16 mouse cellular contexts compared by ENCODE assay signal in genomic region chr8:88793746-88794614, GRCm38 (mm10).
DNase-seq lines count a peak whose midpoint lies in the region; ATAC-seq lines count a peak whose summit lies in the region.
"Had no signal": no experiment of that assay in that cellular context is flagged by ENCODE, and none has a peak within 500 bp of the region (broad histone marks: within the 10 kb centered on the region; RNA-seq: fewer than 3 reads in every experiment).

No protein-coding gene starts in this region.

- H3K4me1 ChIP-seq in forebrain, embryonic 14.5 days (ENCODE audit: control insufficient read depth, insufficient read depth, low read length) = peaks cover 14% of the 10 kb centered on the region
- H3K4me1 ChIP-seq in midbrain, embryonic 14.5 days (ENCODE audit: control insufficient read depth, insufficient read depth, low read length) = peaks cover 18% of the 10 kb centered on the region
- H3K4me1 ChIP-seq: embryonic facial prominence, embryonic 15.5 days; heart, embryonic 15.5 days; lung, embryonic 15.5 days had no signal

- no peaks in the 10 kb centered on the region for H3K27me3 ChIP-seq in forebrain, embryonic 14.5 days (replicated peaks; ENCODE audit: control insufficient read depth, insufficient read depth, low read length)
- H3K27me3 ChIP-seq in midbrain, embryonic 14.5 days (ENCODE audit: control insufficient read depth, insufficient read depth, low read length) = no peaks in the 10 kb centered on the region
- H3K27me3 ChIP-seq: embryonic facial prominence, embryonic 15.5 days; limb, embryonic 13.5 days; lung, embryonic 15.5 days had no signal

- WGBS in forebrain, embryonic 14.5 days = 30% methylated on average over 24 of the region's 24 CpGs
- 42% methylated on average over 24 of the region's 24 CpGs for WGBS in midbrain, embryonic 14.5 days

- H3K36me3 ChIP-seq in forebrain, embryonic 14.5 days (ENCODE audit: control insufficient read depth, insufficient read depth, low read length) = no peaks in the 10 kb centered on the region
- no peaks in the 10 kb centered on the region for H3K36me3 ChIP-seq in midbrain, embryonic 14.5 days (ENCODE audit: control insufficient read depth, insufficient read depth, low read length)
- H3K36me3 ChIP-seq: embryonic facial prominence, embryonic 15.5 days; heart, embryonic 15.5 days; limb, embryonic 13.5 days; lung, embryonic 15.5 days had no signal

- H3K4me3 ChIP-seq in forebrain, embryonic 14.5 days (ENCODE audit: low read depth, low read length) = no peak overlapping the region
- H3K4me3 ChIP-seq in midbrain, embryonic 14.5 days (replicated peaks; ENCODE audit: low read depth, low read length) = peak overlapping the region; percentile 8; the same call in 1 of the 2 replicates
- H3K4me3 ChIP-seq: embryonic facial prominence, embryonic 15.5 days; heart, embryonic 15.5 days; layer of hippocampus, adult 2 months; limb, embryonic 13.5 days; lung, embryonic 15.5 days had no signal

- DNase-seq in left cerebral cortex, adult 8-10 months (ENCODE audit: low spot score in 2 of 2) = peak; percentile 4 to 42
- no peak for DNase-seq in left cerebral cortex, postnatal 10 days (ENCODE audit: extremely low spot score in 1 of 2, low spot score in 2 of 2)
- DNase-seq in forebrain, embryonic 14.5 days (ENCODE audit: low spot score) = peak; percentile 70
- DNase-seq in midbrain, embryonic 14.5 days = peak; percentile 84
- DNase-seq in right cerebral cortex, postnatal 25 days = peak; percentile 23
- no peak for DNase-seq in urinary bladder, postnatal 25 days (ENCODE audit: low spot score)
- no peak for DNase-seq in cerebellum, adult 8-10 months
- DNase-seq: adrenal gland, postnatal 36 days; gastrocnemius, postnatal 10 days had no signal

- H3K9me3 ChIP-seq in forebrain, embryonic 14.5 days (replicated peaks; ENCODE audit: control insufficient read depth, low read length) = no peaks in the 10 kb centered on the region
- H3K9me3 ChIP-seq in midbrain, embryonic 14.5 days (ENCODE audit: control insufficient read depth, low read length) = no peaks in the 10 kb centered on the region
- H3K9me3 ChIP-seq: embryonic facial prominence, embryonic 15.5 days; heart, embryonic 15.5 days; limb, embryonic 13.5 days; lung, embryonic 15.5 days had no signal

- intact Hi-C loops in left cerebral cortex, postnatal 10 days (cut with DNase I) = loop anchor here (10.0 kb wide), 1 partner anchor 241 kb away; no protein-coding TSS in a partner anchor

- peak overlapping the region; percentile 14; the same call in 1 of the 2 replicates for H3K27ac ChIP-seq in forebrain, embryonic 14.5 days (ENCODE audit: low read depth, low read length)
- peak overlapping the region; percentile 78 for H3K27ac ChIP-seq in midbrain, embryonic 14.5 days (replicated peaks; ENCODE audit: low read depth, low read length)
- H3K27ac ChIP-seq: embryonic facial prominence, embryonic 15.5 days; heart, embryonic 15.5 days; layer of hippocampus, adult 2 months; limb, embryonic 13.5 days; lung, embryonic 15.5 days had no signal

- ATAC-seq in forebrain, embryonic 14.5 days = peak; percentile 65
- ATAC-seq in midbrain, embryonic 14.5 days (ENCODE audit: low FRiP score, low TSS enrichment) = peak; percentile 77
- ATAC-seq: CD4-positive, CD25-positive, alpha-beta regulatory T cell, adult 4 months; intestine, postnatal 0 days had no signal

- peak overlapping the region; percentile 41 for H3K4me2 ChIP-seq in forebrain, embryonic 14.5 days (ENCODE audit: low read length)
- peak overlapping the region; percentile 34 for H3K4me2 ChIP-seq in midbrain, embryonic 14.5 days (ENCODE audit: low read length)
- H3K4me2 ChIP-seq: embryonic facial prominence, embryonic 15.5 days; heart, embryonic 15.5 days; limb, embryonic 13.5 days; lung, embryonic 15.5 days had no signal

- H3K9ac ChIP-seq in forebrain, embryonic 14.5 days (ENCODE audit: low read length) = no peak overlapping the region
- no peak overlapping the region for H3K9ac ChIP-seq in midbrain, embryonic 14.5 days (replicated peaks; ENCODE audit: low read length)
- H3K9ac ChIP-seq: embryonic facial prominence, embryonic 15.5 days; heart, embryonic 15.5 days; limb, embryonic 13.5 days; lung, embryonic 15.5 days had no signal

Comparison
In these comparisons a context has a peak if more than half of its experiments do, and no peak if none do; other contexts are left out.
1. DNase-seq: peak in left cerebral cortex, adult 8-10 months (2 of 2), forebrain, embryonic 14.5 days (single experiment), midbrain, embryonic 14.5 days (single experiment) and right cerebral cortex, postnatal 25 days (single experiment); none in left cerebral cortex, postnatal 10 days (0 of 2), urinary bladder, postnatal 25 days (single experiment) and cerebellum, adult 8-10 months (single experiment).